Comparison of ENCODE assay signal across 20 mouse cellular contexts in genomic region chr3:154593596-154593995, GRCm38 (mm10).
"Had no signal": no experiment of that assay in that cellular context is flagged by ENCODE, and none has a peak within 500 bp of the region (broad histone marks: within the 10 kb centered on the region; RNA-seq: fewer than 3 reads in every experiment).

No protein-coding gene starts in this region.

- H3K4me3 ChIP-seq: heart, embryonic 10.5 days; heart, embryonic 12.5 days; hindbrain, embryonic 13.5 days; hindbrain, embryonic 15.5 days; kidney, embryonic 15.5 days; limb, embryonic 13.5 days; limb, embryonic 15.5 days; liver, embryonic 12.5 days had no signal

- H3K27ac ChIP-seq: heart, embryonic 10.5 days; hindbrain, embryonic 13.5 days; hindbrain, embryonic 15.5 days; hindbrain, postnatal 0 days; kidney, embryonic 15.5 days; limb, embryonic 13.5 days; limb, embryonic 15.5 days; liver, embryonic 12.5 days; liver, embryonic 14.5 days had no signal

- H3K9me3 ChIP-seq: heart, embryonic 10.5 days; heart, embryonic 12.5 days; hindbrain, embryonic 13.5 days; hindbrain, embryonic 15.5 days; kidney, embryonic 15.5 days; limb, embryonic 13.5 days; limb, embryonic 15.5 days; liver, embryonic 12.5 days had no signal

- DNase-seq: forebrain, postnatal 0 days; gastrocnemius, postnatal 14 days; gastrocnemius, postnatal 36 days; heart, adult 18-20 months; heart, postnatal 10 days; heart, postnatal 36 days; layer of hippocampus, adult 9-11 months; layer of hippocampus, postnatal 36 days; left cerebral cortex, postnatal 4 days had no signal

- H3K4me2 ChIP-seq: heart, embryonic 12.5 days; hindbrain, embryonic 13.5 days; hindbrain, embryonic 15.5 days; kidney, embryonic 15.5 days; limb, embryonic 13.5 days; limb, embryonic 15.5 days; liver, embryonic 12.5 days had no signal

- H3K27me3 ChIP-seq: heart, embryonic 12.5 days; hindbrain, embryonic 13.5 days; hindbrain, embryonic 15.5 days; kidney, embryonic 15.5 days; limb, embryonic 13.5 days; limb, embryonic 15.5 days; liver, embryonic 12.5 days had no signal

- H3K9ac ChIP-seq: forebrain, postnatal 0 days; heart, embryonic 12.5 days; hindbrain, embryonic 13.5 days; hindbrain, embryonic 15.5 days; kidney, embryonic 15.5 days; limb, embryonic 13.5 days; limb, embryonic 15.5 days; liver, embryonic 12.5 days; liver, embryonic 14.5 days had no signal

- ATAC-seq: forebrain, postnatal 0 days; hindbrain, postnatal 0 days; intestine, embryonic 16.5 days; liver, embryonic 12.5 days had no signal
